16 mouse cellular contexts compared by ENCODE assay signal in genomic region chr15:21344323-21344722, GRCm38 (mm10).
"Had no signal": no experiment of that assay in that cellular context is flagged by ENCODE, and none has a peak within 500 bp of the region (broad histone marks: within the 10 kb centered on the region; RNA-seq: fewer than 3 reads in every experiment).

No protein-coding gene starts in this region.

- DNase-seq: kidney, adult 18-20 months; kidney, adult 9 months; kidney, postnatal 14 days; kidney, postnatal 4 days; liver, postnatal 0 days; lung, embryonic 14.5 days; thymus, adult 18-20 months; thymus, postnatal 36 days had no signal

- H3K4me1 ChIP-seq: limb, embryonic 12.5 days; limb, embryonic 15.5 days; neural tube, embryonic 12.5 days; neural tube, embryonic 15.5 days had no signal

- H3K4me3 ChIP-seq: limb, embryonic 12.5 days; limb, embryonic 15.5 days; neural tube, embryonic 12.5 days; neural tube, embryonic 15.5 days had no signal

- H3K36me3 ChIP-seq: limb, embryonic 12.5 days; limb, embryonic 15.5 days; neural tube, embryonic 12.5 days; neural tube, embryonic 15.5 days had no signal

- H3K9me3 ChIP-seq: limb, embryonic 12.5 days; limb, embryonic 15.5 days; neural tube, embryonic 12.5 days; neural tube, embryonic 15.5 days had no signal

- H3K27ac ChIP-seq: limb, embryonic 12.5 days; limb, embryonic 15.5 days; liver, embryonic 14.5 days; macrophage; neural tube, embryonic 12.5 days; neural tube, embryonic 15.5 days had no signal

- H3K27me3 ChIP-seq: limb, embryonic 12.5 days; limb, embryonic 15.5 days; neural tube, embryonic 12.5 days; neural tube, embryonic 15.5 days had no signal

- ATAC-seq: liver, postnatal 0 days; lung, postnatal 0 days had no signal

- H3K9ac ChIP-seq: limb, embryonic 12.5 days; limb, embryonic 15.5 days; liver, embryonic 14.5 days; liver, postnatal 0 days; lung, embryonic 14.5 days; neural tube, embryonic 12.5 days; neural tube, embryonic 15.5 days had no signal

- H3K4me2 ChIP-seq: limb, embryonic 12.5 days; limb, embryonic 15.5 days; liver, embryonic 11.5 days; lung, embryonic 14.5 days; neural tube, embryonic 12.5 days; neural tube, embryonic 15.5 days had no signal
